Comparison of ENCODE assay signal across 20 mouse cellular contexts in genomic region chr19:11690839-11691238, GRCm38 (mm10). TPM values are rescaled to one million over a fixed set of nuclear protein-coding genes. Genes with fewer than 3 reads are reported as not detected.
"Had no signal": no experiment of that assay in that cellular context is flagged by ENCODE, and none has a peak within 500 bp of the region (broad histone marks: within the 10 kb centered on the region; RNA-seq: fewer than 3 reads in every experiment).

Oosp1 (minus strand) TSS chr19:11691150.

- H3K9ac ChIP-seq: liver, embryonic 15.5 days; neural tube, embryonic 15.5 days had no signal

- H3K4me3 ChIP-seq: left cerebral cortex, adult 2 months; limb, embryonic 10.5 days; liver, embryonic 15.5 days; megakaryocyte, embryonic 14.5 days; neural tube, embryonic 15.5 days had no signal

- H3K4me1 ChIP-seq: limb, embryonic 10.5 days; liver, embryonic 15.5 days; megakaryocyte, embryonic 14.5 days; neural tube, embryonic 15.5 days had no signal

- H3K36me3 ChIP-seq: limb, embryonic 10.5 days; liver, embryonic 15.5 days; neural tube, embryonic 15.5 days had no signal

- H3K9me3 ChIP-seq: limb, embryonic 10.5 days; liver, embryonic 15.5 days; megakaryocyte, embryonic 14.5 days; neural tube, embryonic 15.5 days had no signal

- H3K27me3 ChIP-seq: liver, embryonic 15.5 days; megakaryocyte, embryonic 14.5 days; neural tube, embryonic 15.5 days had no signal

- H3K4me2 ChIP-seq: liver, embryonic 11.5 days; liver, embryonic 15.5 days; midbrain, embryonic 11.5 days; neural tube, embryonic 15.5 days had no signal

- H3K27ac ChIP-seq: left cerebral cortex, adult 2 months; limb, embryonic 10.5 days; liver, embryonic 15.5 days; macrophage; neural tube, embryonic 15.5 days had no signal

- DNase-seq: kidney, adult 8-10 months; kidney, postnatal 25 days; lung, adult 2 months; lung, postnatal 10 days had no signal

RNA-seq across cellular contexts. Expression of gene Oosp1, which starts in this region (rescaled TPM):
- total RNA-seq: layer of hippocampus, postnatal 25 days; left cerebral cortex, adult 2 months; left cerebral cortex, postnatal 14 days; midbrain, postnatal 0 days had no signal
- polyA plus RNA-seq: intestine, embryonic 16.5 days; kidney, embryonic 16.5 days; limb, embryonic 10.5 days; limb, embryonic 14.5 days; liver, embryonic 11.5 days; lung, adult 2 months; macrophage; midbrain, embryonic 11.5 days; midbrain, postnatal 0 days; neural tube, embryonic 11.5 days; neural tube, embryonic 15.5 days; stomach, embryonic 16.5 days had no signal
